Mouse (Mus musculus): ENCODE data around the gene Olfr305. TPM values are rescaled to one million over a fixed set of nuclear protein-coding genes. Genes with fewer than 3 reads are reported as not detected.

Olfr305 gene
- total and polyA plus RNA-seq, 3 experiments: not detected

DNA sequence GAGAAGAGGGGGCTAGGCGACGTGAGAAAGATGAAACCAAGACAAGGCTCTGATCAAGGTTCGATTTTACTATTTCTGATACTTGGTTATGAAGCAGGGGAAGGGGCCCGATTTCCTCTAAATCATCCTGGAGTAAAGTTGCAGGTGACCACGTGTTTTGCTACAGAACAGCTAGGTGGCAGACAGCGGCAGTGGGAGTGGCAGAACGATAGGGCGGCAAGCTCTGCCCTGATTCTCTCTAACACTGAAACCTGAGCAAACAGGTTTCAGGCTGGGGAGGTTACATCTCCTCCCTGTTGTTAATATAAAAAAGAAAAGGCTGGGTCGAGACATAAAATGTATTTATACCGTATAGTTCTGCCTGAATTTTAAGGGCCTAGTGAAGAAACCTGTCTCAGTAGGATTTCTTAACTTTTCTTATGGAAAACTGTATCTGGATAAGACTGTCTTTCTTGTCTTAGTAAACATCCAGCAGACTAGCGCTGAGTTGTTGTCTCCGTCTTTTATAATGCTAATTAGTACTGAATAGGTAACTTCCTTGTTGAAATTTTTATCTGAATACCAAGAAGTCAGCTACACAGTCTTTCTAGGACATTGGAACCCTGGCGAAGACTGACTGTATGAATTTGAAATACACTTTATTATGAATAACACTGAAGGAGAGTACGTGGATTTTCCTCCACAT, 23.7 kb downstream of the Olfr305 start:
- no peaks in the 10 kb centered on the region for H3K4me1 ChIP-seq (ENCODE audit: control insufficient read depth in 1 of 2, insufficient read depth in 2 of 2)
- DNase-seq (ENCODE audit: extremely low read depth): no peak
- no peak for TF ChIP-seq ZKSCAN1 (IDR thresholded peaks at IDR 0.05; ENCODE audit: borderline replicate concordance, low read depth, low read length)
- TF ChIP-seq MAZ (IDR thresholded peaks at IDR 0.05; ENCODE audit: low read depth, low read length): no peak
- no peak for TF ChIP-seq SIN3A (IDR thresholded peaks at IDR 0.05; ENCODE audit: low read length)
- no peak for TF ChIP-seq SMC3 (IDR thresholded peaks at IDR 0.05; ENCODE audit: low read depth, low read length)
- no peak for TF ChIP-seq EP300 (IDR thresholded peaks at IDR 0.05; ENCODE audit: low read length)
- TF ChIP-seq USF2 (conservative IDR thresholded peaks at IDR 0.05; ENCODE audit: low read depth, low read length): no peak
- TF ChIP-seq HCFC1 (IDR thresholded peaks at IDR 0.05; ENCODE audit: low read depth, low read length): no peak
- TF ChIP-seq CTCF (conservative IDR thresholded peaks at IDR 0.05 in 1 of 2, IDR thresholded peaks at IDR 0.05 in 1 of 2; ENCODE audit: low read depth in 2 of 2, low read length in 2 of 2): no peak
- TF ChIP-seq MYC (IDR thresholded peaks at IDR 0.05; ENCODE audit: low read depth, low read length): no peak
- TF ChIP-seq NRF1 (IDR thresholded peaks at IDR 0.05; ENCODE audit: low read depth, low read length): no peak
- no peak for TF ChIP-seq ZNF384 (IDR thresholded peaks at IDR 0.05; ENCODE audit: low read depth, low read length)
- TF ChIP-seq ELF1 (IDR thresholded peaks at IDR 0.05; ENCODE audit: low read depth, low read length): no peak
- TF ChIP-seq POLR2AphosphoS2 (IDR thresholded peaks at IDR 0.05; ENCODE audit: low read depth, low read length): no peak
- no peaks in the 10 kb centered on the region for H3K27me3 ChIP-seq (replicated peaks)
- H3K9ac ChIP-seq (ENCODE audit: insufficient read depth, low read depth): no peak overlapping the region
- H3K79me2 ChIP-seq (replicated peaks; ENCODE audit: control insufficient read depth, extremely low read depth, insufficient read depth, poor library complexity, severe bottlenecking): no peaks in the 10 kb centered on the region
- no peak overlapping the region for H3K4me3 ChIP-seq (replicated peaks in 1 of 3; ENCODE audit: low read depth in 2 of 3, low read length in 2 of 3, poor library complexity in 1 of 3)
- in situ Hi-C loops (cut with MboI; ENCODE audit: low pct_ligation_motif_present, low pct_unique_long_range_greater_than_20kb, low sequenced_read_pairs): no loop called here
- dilution Hi-C loops (cut with MboI; ENCODE audit: extremely low pct_ligation_motif_present, extremely low pct_unique_long_range_greater_than_20kb, low sequenced_read_pairs): no loop called here
- H3K27ac ChIP-seq (ENCODE audit: insufficient read depth, low read depth): no peak overlapping the region
- H3K4me2 ChIP-seq (ENCODE audit: insufficient read depth, low read depth, poor library complexity, severe bottlenecking): no peak overlapping the region
- no peaks in the 10 kb centered on the region for H3K36me3 ChIP-seq (replicated peaks in 1 of 2; ENCODE audit: control insufficient read depth in 1 of 2, insufficient read depth in 1 of 2, low read length in 1 of 2)
- peaks cover 11% of the 10 kb centered on the region for H3K9me3 ChIP-seq (replicated peaks; ENCODE audit: low read length)

DNA sequence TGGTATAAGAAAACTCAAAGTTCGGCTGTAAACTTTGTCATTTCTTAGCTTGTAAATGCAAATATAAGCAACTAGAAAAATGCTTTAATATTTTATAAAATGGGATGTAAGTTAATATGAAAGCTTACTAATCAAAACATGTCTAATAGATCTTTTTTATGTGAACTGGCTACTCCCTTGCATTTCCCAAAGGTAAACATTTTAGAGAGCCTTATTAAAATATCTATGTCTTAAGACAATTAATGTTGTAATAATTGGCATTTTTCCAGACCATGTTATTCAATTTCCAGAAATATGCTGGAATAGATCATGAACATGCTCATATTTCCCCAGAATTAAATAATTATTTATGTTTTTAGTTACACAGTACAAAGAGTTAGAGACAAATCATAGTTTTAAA, 29.2 kb downstream of the Olfr305 start, which contains the start of gene Olfr307:
Olfr307 (minus strand) TSS at position 101 of the 400 bp plus-strand sequence.
- Histone ChIP-seq H3K27ac (ENCODE audit: insufficient read depth, low read depth) (no peak within 1 kb of the TSS), H3K79me2 (replicated peaks; ENCODE audit: control insufficient read depth, extremely low read depth, insufficient read depth, poor library complexity, severe bottlenecking) (no peaks in the 10 kb centered on the region), H3K4me2 (ENCODE audit: insufficient read depth, low read depth, poor library complexity, severe bottlenecking) (no peak within 1 kb of the TSS), H3K9me3 (replicated peaks; ENCODE audit: low read length) (peaks cover 17% of the 10 kb centered on the region), H3K36me3 (replicated peaks in 1 of 2; ENCODE audit: control insufficient read depth in 1 of 2, insufficient read depth in 1 of 2, low read length in 1 of 2) (no peaks in the 10 kb centered on the region), H3K27me3 (replicated peaks) (no peaks in the 10 kb centered on the region), H3K4me3 (replicated peaks in 1 of 3; ENCODE audit: low read depth in 2 of 3, low read length in 2 of 3, poor library complexity in 1 of 3) (no peak within 1 kb of the TSS), H3K9ac (ENCODE audit: insufficient read depth, low read depth) (no peak within 1 kb of the TSS), H3K4me1 (ENCODE audit: control insufficient read depth in 1 of 2, insufficient read depth in 2 of 2) (no peaks in the 10 kb centered on the region)
- TF ChIP-seq JUN (IDR thresholded peaks at IDR 0.05; ENCODE audit: insufficient read depth, low read depth, low read length) (no peak), NRF1 (IDR thresholded peaks at IDR 0.05; ENCODE audit: low read depth, low read length) (no peak), MAX (IDR thresholded peaks at IDR 0.05; ENCODE audit: low read length) (no peak), MAZ (IDR thresholded peaks at IDR 0.05; ENCODE audit: low read depth, low read length) (no peak), ZNF384 (IDR thresholded peaks at IDR 0.05; ENCODE audit: low read depth, low read length) (no peak), CTCF (conservative IDR thresholded peaks at IDR 0.05 in 1 of 2, IDR thresholded peaks at IDR 0.05 in 1 of 2; ENCODE audit: low read depth in 2 of 2, low read length in 2 of 2) (no peak), POLR2AphosphoS2 (IDR thresholded peaks at IDR 0.05; ENCODE audit: low read depth, low read length) (no peak), ZMIZ1 (IDR thresholded peaks at IDR 0.05; ENCODE audit: low read depth, low read length) (no peak), KAT2A (IDR thresholded peaks at IDR 0.05; ENCODE audit: insufficient replicate concordance, low read length) (no peak), ZKSCAN1 (IDR thresholded peaks at IDR 0.05; ENCODE audit: borderline replicate concordance, low read depth, low read length) (no peak), UBTF (IDR thresholded peaks at IDR 0.05; ENCODE audit: low read depth, low read length) (no peak), BHLHE40 (IDR thresholded peaks at IDR 0.05; ENCODE audit: low read depth, low read length) (no peak), TCF12 (IDR thresholded peaks at IDR 0.05; ENCODE audit: low read depth, low read length) (no peak), MAFK (IDR thresholded peaks at IDR 0.05; ENCODE audit: insufficient replicate concordance, low read length) (no peak), IRF4 (IDR thresholded peaks at IDR 0.05; ENCODE audit: low read depth, low read length) (no peak), USF2 (conservative IDR thresholded peaks at IDR 0.05; ENCODE audit: low read depth, low read length) (no peak), MYC (IDR thresholded peaks at IDR 0.05; ENCODE audit: low read depth, low read length) (no peak), ELF1 (IDR thresholded peaks at IDR 0.05; ENCODE audit: low read depth, low read length) (no peak), CHD1 (IDR thresholded peaks at IDR 0.05; ENCODE audit: low read depth, low read length) (no peak), USF1 (IDR thresholded peaks at IDR 0.05; ENCODE audit: low read depth, low read length) (no peak)
- no peak for DNase-seq (ENCODE audit: extremely low read depth)
- dilution Hi-C loops (cut with MboI; ENCODE audit: extremely low pct_ligation_motif_present, extremely low pct_unique_long_range_greater_than_20kb, low sequenced_read_pairs): no loop called here
- in situ Hi-C loops (cut with MboI; ENCODE audit: low pct_ligation_motif_present, low pct_unique_long_range_greater_than_20kb, low sequenced_read_pairs): no loop called here

All from CH12.LX (cell line).